ENCODE assay signal across 8 mouse cellular contexts in the genomic region with DNA sequence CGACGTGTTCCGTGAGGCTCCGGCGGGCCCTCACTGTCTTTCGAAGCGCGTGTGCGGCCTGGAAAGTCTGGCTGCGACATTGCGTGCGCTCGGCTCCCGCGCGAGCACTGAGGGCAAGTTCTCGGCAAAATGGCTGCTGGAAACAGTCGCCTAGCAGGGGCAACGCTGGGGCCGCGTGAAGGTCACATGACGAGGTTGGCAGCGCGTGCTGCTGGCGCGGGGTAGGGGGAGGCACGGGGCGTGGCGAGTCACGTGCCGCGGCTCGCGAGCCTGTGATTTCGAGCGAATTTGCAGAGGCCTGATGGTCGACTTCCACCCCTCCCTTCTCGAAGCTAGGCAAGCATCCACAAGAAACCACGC. TPM values are rescaled to one million over a fixed set of nuclear protein-coding genes. Genes with fewer than 3 reads are reported as not detected.
DNase-seq lines count a peak whose midpoint lies in the region; ATAC-seq lines count a peak whose summit lies in the region.

No protein-coding gene starts in this region.

- DNase-seq in adrenal gland, adult 18-20 months (ENCODE audit: low spot score in 2 of 2): peak; percentile 80 to 83
- DNase-seq in embryo, embryonic 10 days (ENCODE audit: low spot score): peak; percentile 89
- DNase-seq in gastrocnemius, postnatal 10 days: peak; percentile 91
- peak; percentile 61 for DNase-seq in induced T-regulatory cell, adult 2 months (ENCODE audit: low read depth)
- peak; percentile 69 to 88 for DNase-seq in left cerebral cortex, adult 9 months (ENCODE audit: low spot score in 2 of 2)
- DNase-seq in right cerebral cortex, adult 2 months (ENCODE audit: low spot score in 2 of 2): peak; percentile 84 to 90
- DNase-seq in urinary bladder, postnatal 14 days (ENCODE audit: low spot score): peak; percentile 85

- peak; percentile 65 for ATAC-seq in megakaryocyte, adult 5-6 weeks (ENCODE audit: poor library complexity, severe bottlenecking)

RNA-seq across cellular contexts. Expression of gene Mga, which starts 23.9 kb away (rescaled TPM):
- 10 to 100 TPM; 38.8 to 45.0 TPM for total RNA-seq in adrenal gland, adult 18-20 months (2021)
- 10 to 100 TPM; 44.9 to 54.4 TPM for total RNA-seq in gastrocnemius, postnatal 10 days (2021)
- total RNA-seq in megakaryocyte, adult 5-6 weeks (2015): 36.3 and 44.5 TPM in 2 replicates
- total RNA-seq in megakaryocyte, adult 5-6 weeks (2017): 23.2 and 29.4 TPM in 2 replicates

Comparison
In these comparisons a context has a peak if more than half of its experiments do, and no peak if none do; other contexts are left out.
1. Peak in every context shown above with its lines: DNase-seq and ATAC-seq.